Mouse (Mus musculus) hindbrain, embryonic 11.5 days (tissue): Measurements from ENCODE around the gene Nanp. TPM values are rescaled to one million over a fixed set of nuclear protein-coding genes. Genes with fewer than 3 reads are reported as not detected.

Experiments used
- ATAC-seq: fragments of 200-750 bp; cut with Nextera tagmentation; 2 replicates; pipeline ENCODE4 v1.8.0; 2017; ENCODE audit warnings: mild to moderate bottlenecking, moderate TSS enrichment, moderate library complexity; ENCODE audit not compliant: low FRiP score
- DNase-seq: peaks from one replicate; pipeline ENCODE4 v3.0.0-alpha.2; 2015; ENCODE audit warnings: low spot score
- H3K27ac ChIP-seq: fragments of 300-500 bp; sonication (generic); 2 replicates; pipeline ENCODE4 v1.5.1; 2014; ENCODE audit warnings: mild to moderate bottlenecking, low read depth, low read length
- H3K27me3 ChIP-seq: fragments of 300-500 bp; sonication (generic); 2 replicates; pipeline ENCODE4 v1.6.1; 2014; ENCODE audit warnings: mild to moderate bottlenecking, low read length, moderate library complexity, mixed read lengths; ENCODE audit not compliant: control insufficient read depth, insufficient read depth
- H3K36me3 ChIP-seq: fragments of 300-500 bp; sonication (generic); 2 replicates; pipeline ENCODE4 v1.6.1; 2014; ENCODE audit warnings: mild to moderate bottlenecking, low read length, moderate library complexity, mixed read lengths; ENCODE audit not compliant: control insufficient read depth, insufficient read depth
- H3K4me1 ChIP-seq: fragments of 300-500 bp; sonication (generic); replicated peaks from 2 replicates; pipeline ENCODE4 v1.6.1; 2014; ENCODE audit warnings: low read length, mixed read lengths; ENCODE audit not compliant: control insufficient read depth, insufficient read depth
- H3K4me2 ChIP-seq: fragments of 300-500 bp; sonication (generic); replicated peaks from 2 replicates; pipeline ENCODE4 v1.6.1; 2014; ENCODE audit warnings: mild to moderate bottlenecking, low read depth, low read length
- H3K4me3 ChIP-seq: fragments of 300-500 bp; sonication (generic); 2 replicates; pipeline ENCODE4 v1.5.1; 2014; ENCODE audit warnings: low read depth, low read length
- H3K9ac ChIP-seq: fragments of 300-500 bp; sonication (generic); 2 replicates; pipeline ENCODE4 v1.6.1; 2014; ENCODE audit warnings: low read depth, low read length
- H3K9me3 ChIP-seq: fragments of 300-500 bp; sonication (generic); 2 replicates; pipeline ENCODE4 v1.6.1; 2016; ENCODE audit warnings: low read length; ENCODE audit not compliant: control insufficient read depth
- WGBS: fragments of 180-500 bp; shearing (Covaris S2); extraction: QIAGEN DNeasy Blood & Tissue Kit; methylation state at CpG from one replicate; pipeline ENCODE4 v1.1.7; 2014; 5-methylcytosine and 5-hydroxymethylcytosine counted together
- polyA plus RNA-seq: library from polyadenylated mRNA; unstranded; fragments of >200 nt; fragmentation: Nextera tagmentation; extraction: Ambion mirVana; gene quantifications from 2 replicates; pipeline ENCODE4 v1.2.1, GENCODE M21; 2014

Gene Nanp
- polyA plus RNA-seq, 1 experiment from 2014 or later = 42.4 TPM

DNA sequence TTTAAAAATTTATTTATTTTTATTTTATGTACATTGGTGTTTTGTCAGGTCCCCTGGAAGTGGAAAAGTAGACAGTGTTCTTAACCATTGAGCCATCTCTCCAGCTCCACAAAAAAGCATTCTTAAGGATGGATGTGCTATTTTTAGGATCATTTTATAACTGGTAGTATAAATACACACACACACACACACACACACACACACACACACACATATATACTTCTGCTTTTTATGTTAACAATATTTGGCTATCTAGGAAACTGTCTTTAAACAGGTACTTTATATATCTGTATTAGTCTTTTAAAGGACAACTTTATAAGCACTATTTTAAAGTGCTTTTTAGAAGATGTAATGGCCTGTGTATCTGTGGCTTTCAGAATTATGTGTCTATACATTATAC, 57.1 kb downstream of the Nanp start:
- Histone ChIP-seq H3K9me3 (no peaks in the 10 kb centered on the region), H3K27ac (no peak overlapping the region), H3K4me1 (no peaks in the 10 kb centered on the region), H3K4me3 (no peak overlapping the region), H3K4me2 (no peak overlapping the region), H3K27me3 (no peaks in the 10 kb centered on the region), H3K36me3 (no peaks in the 10 kb centered on the region), H3K9ac (no peak overlapping the region)
- DNase-seq = no peak
- ATAC-seq = no peak

DNA sequence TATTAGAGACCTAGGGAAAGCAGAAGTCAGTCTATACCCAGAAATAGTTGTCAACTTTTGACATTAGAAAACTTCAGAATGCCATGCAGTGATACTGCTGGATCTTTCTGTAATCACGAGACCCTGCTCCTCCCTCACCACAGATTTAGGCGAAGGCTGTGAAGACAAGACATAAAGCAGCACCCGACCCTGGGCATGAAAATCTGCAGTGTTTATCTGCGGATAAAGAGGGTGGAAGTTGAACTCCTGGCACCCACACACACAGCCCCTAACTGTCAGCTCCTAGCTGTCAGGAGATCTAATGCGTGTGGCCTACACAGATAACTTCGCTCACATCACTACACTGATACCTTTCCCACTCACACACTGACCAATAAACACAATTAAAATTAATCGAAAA, 57.7 kb downstream of the Nanp start:
- ATAC-seq = no peak
- no peaks in the 10 kb centered on the region for H3K36me3 ChIP-seq
- H3K9me3 ChIP-seq = no peaks in the 10 kb centered on the region
- H3K4me1 ChIP-seq = no peaks in the 10 kb centered on the region
- 93% methylated on average over 7 of the region's 7 CpGs for WGBS
- no peak for DNase-seq
- H3K27me3 ChIP-seq = no peaks in the 10 kb centered on the region
- no peak overlapping the region for H3K9ac ChIP-seq
- no peak overlapping the region for H3K4me2 ChIP-seq
- no peak overlapping the region for H3K4me3 ChIP-seq
- no peak overlapping the region for H3K27ac ChIP-seq

DNA sequence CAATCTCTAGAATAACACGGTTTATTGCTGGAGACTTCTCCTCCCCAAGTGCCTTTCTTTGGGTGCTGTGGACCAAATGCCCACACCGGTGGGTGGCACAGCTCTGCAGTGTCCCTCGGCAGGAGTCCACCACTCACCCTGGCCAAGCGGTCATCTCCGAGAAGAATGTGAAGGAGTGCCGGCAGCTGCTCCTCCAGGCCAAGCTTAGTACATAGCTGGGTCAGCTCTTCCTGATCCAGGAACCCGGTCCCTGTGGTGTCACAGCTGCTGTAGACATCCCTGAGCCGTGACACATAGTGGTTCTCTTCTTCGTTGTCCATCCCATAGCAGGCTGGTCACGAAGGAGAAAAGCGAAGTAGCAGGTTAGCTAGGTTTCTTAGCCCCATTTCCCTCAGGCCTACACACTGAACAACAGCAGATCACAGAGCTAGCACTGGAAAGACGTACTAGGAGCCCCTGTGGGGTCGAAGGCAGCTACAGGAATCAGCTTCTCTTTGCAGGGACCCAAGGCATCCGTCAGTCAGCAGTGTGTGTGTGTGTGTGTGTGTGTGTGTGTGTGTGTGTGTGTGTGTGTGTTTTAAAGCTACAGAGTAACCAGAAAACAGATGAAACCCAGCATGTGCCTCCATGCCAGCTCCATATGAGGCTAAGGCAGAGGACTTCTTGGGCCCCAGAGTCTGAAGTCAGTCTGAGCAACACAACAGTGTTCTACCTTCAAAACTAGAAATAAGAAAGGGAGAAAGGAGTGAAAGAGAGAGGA, 59.2 kb downstream of the Nanp start:
- H3K27me3 ChIP-seq = no peaks in the 10 kb centered on the region
- no peak overlapping the region for H3K4me2 ChIP-seq
- DNase-seq (no peak), ATAC-seq (no peak; the same call in 1 of the 2 replicates)
- 85% methylated on average over 14 of the region's 14 CpGs for WGBS
- no peaks in the 10 kb centered on the region for H3K9me3 ChIP-seq
- H3K4me1 ChIP-seq = no peaks in the 10 kb centered on the region
- H3K9ac ChIP-seq = no peak overlapping the region
- H3K4me3 ChIP-seq = no peak overlapping the region
- H3K27ac ChIP-seq = no peak overlapping the region
- H3K36me3 ChIP-seq = no peaks in the 10 kb centered on the region

Other genes with a start within 250 kb of the Nanp start
- 56.2 and 60.5 TPM in 2 replicates for gene Abhd12, start 134.7 kb downstream of the Nanp start, polyA plus RNA-seq
- 66.0 and 67.5 TPM in 2 replicates for gene Gins1, start 134.0 kb downstream of the Nanp start, polyA plus RNA-seq
- 10.7 and 10.9 TPM in 2 replicates for gene Ninl, start within 50 bp of the Nanp start, polyA plus RNA-seq
- not detected in 2 replicates for gene Gm14151, start 53.0 kb upstream of the Nanp start, polyA plus RNA-seq
- gene Gm14147, start 58.8 kb upstream of the Nanp start, polyA plus RNA-seq = not detected in 2 replicates